Mouse (Mus musculus) cortical plate, adult 2 months (tissue): Measurements from ENCODE around the gene Clip3.
A peak's percentile ranks its signal among the peaks of the same experiment; 100 is the strongest.

Experiments
- CTCF ChIP-seq: fragments of 200-500 bp; IDR thresholded peaks from 2 replicates; pipeline ENCODE4 v1.5.1; 2011; ENCODE audit warnings: mild to moderate bottlenecking, control low read depth, low read length; ENCODE audit not compliant: insufficient read depth; ENCODE audit errors: extremely low read depth
- POLR2A ChIP-seq: fragments of 200-500 bp; IDR thresholded peaks from 2 replicates; pipeline ENCODE4 v1.6.1; 2011; ENCODE audit warnings: mild to moderate bottlenecking, low read length, control low read depth; ENCODE audit not compliant: insufficient read depth; ENCODE audit errors: extremely low read depth

GRCm38 (mm10) chr7:30322285-30322667 lies 30.7 kb downstream of the Clip3 start:
- TF ChIP-seq CTCF (no peak), POLR2A (peak; percentile 85)
